Mouse (Mus musculus) hindbrain, postnatal 0 days (tissue): Measurements from ENCODE around the gene Gm49711. TPM values are rescaled to one million over a fixed set of nuclear protein-coding genes. Genes with fewer than 3 reads are reported as not detected.
A peak's percentile ranks its signal among the peaks of the same experiment; 100 is the strongest.

ENCODE experiments used
- ATAC-seq: fragments of 200-750 bp; cut with Nextera tagmentation; 2 replicates; pipeline ENCODE4 v1.8.0; 2017; ENCODE audit warnings: mild to moderate bottlenecking, moderate TSS enrichment, moderate library complexity
- DNase-seq: peaks from one replicate; pipeline ENCODE4 v3.0.0-alpha.2; 2015; ENCODE audit warnings: low spot score
- H3K27ac ChIP-seq: fragments of 300-500 bp; sonication (generic); 2 replicates; pipeline ENCODE4 v1.5.1; 2014; ENCODE audit warnings: mild to moderate bottlenecking
- H3K27me3 ChIP-seq: fragments of 300-500 bp; sonication (generic); 2 replicates; pipeline ENCODE4 v1.6.1; 2014; ENCODE audit warnings: low read length, mixed read lengths; ENCODE audit not compliant: insufficient read depth
- H3K36me3 ChIP-seq: fragments of 300-500 bp; sonication (generic); 2 replicates; pipeline ENCODE4 v1.6.1; 2014; ENCODE audit warnings: low read length, mixed read lengths; ENCODE audit not compliant: insufficient read depth
- H3K4me1 ChIP-seq: fragments of 300-500 bp; sonication (generic); 2 replicates; pipeline ENCODE4 v1.6.1; 2014; ENCODE audit warnings: antibody characterized with exemption, low read length, mixed read lengths; ENCODE audit not compliant: insufficient read depth
- H3K4me2 ChIP-seq: fragments of 300-500 bp; sonication (generic); 2 replicates; pipeline ENCODE4 v1.6.1; 2014; ENCODE audit warnings: low read depth, mild to moderate bottlenecking, low read length, moderate library complexity, mixed read lengths
- H3K4me3 ChIP-seq: fragments of 300-500 bp; sonication (generic); 2 replicates; pipeline ENCODE4 v1.5.1; 2014; ENCODE audit warnings: low read length
- H3K9ac ChIP-seq: fragments of 300-500 bp; sonication (generic); replicated peaks from 2 replicates; pipeline ENCODE4 v1.6.1; 2014; ENCODE audit warnings: mild to moderate bottlenecking, low read length, moderate library complexity, mixed read lengths
- H3K9me3 ChIP-seq: fragments of 300-500 bp; sonication (generic); 2 replicates; pipeline ENCODE4 v1.6.1; 2016; ENCODE audit warnings: low read length, mixed read lengths
- CTCF ChIP-seq: IDR thresholded peaks from 2 replicates; pipeline ENCODE4 v1.5.1; 2016; ENCODE audit warnings: antibody characterized with exemption, control low read depth, low read depth
- WGBS: fragments of 180-500 bp; shearing (Covaris S2); extraction: QIAGEN DNeasy Blood & Tissue Kit; methylation state at CpG from one replicate; pipeline ENCODE4 v1.1.7; 2014; 5-methylcytosine and 5-hydroxymethylcytosine counted together
- polyA plus RNA-seq: library from polyadenylated mRNA; unstranded; fragments of >200 nt; fragmentation: Nextera tagmentation; extraction: Ambion mirVana; gene quantifications from 2 replicates; pipeline ENCODE4 v1.2.1, GENCODE M21; 2015
- total RNA-seq: library from RNA; depleted of rRNA; stranded (reverse); fragments of >200 nt; gene quantifications from 2 replicates; pipeline ENCODE4 v1.2.3, GENCODE M21; 2014

Gene Gm49711
- total and polyA plus RNA-seq, 2 experiments from 2014 or later: 0.58 TPM; not detected in 1

GRCm38 (mm10) chr16:92039966-92040365 is 18.1 kb upstream of the Gm49711 start:
- no peak overlapping the region for H3K4me2 ChIP-seq
- no peaks in the 10 kb centered on the region for H3K9me3 ChIP-seq
- no peaks in the 10 kb centered on the region for H3K27me3 ChIP-seq
- WGBS: 99% methylated on average over 11 of the region's 11 CpGs
- H3K4me3 ChIP-seq: no peak overlapping the region
- H3K9ac ChIP-seq: no peak overlapping the region
- TF ChIP-seq CTCF: no peak
- DNase-seq: no peak
- no peaks in the 10 kb centered on the region for H3K36me3 ChIP-seq
- H3K4me1 ChIP-seq: no peaks in the 10 kb centered on the region
- ATAC-seq: no peak
- H3K27ac ChIP-seq: no peak overlapping the region

GRCm38 (mm10) chr16:92051777-92052310 is 6.3 kb upstream of the Gm49711 start:
- WGBS: 86% methylated on average over 7 of the region's 7 CpGs
- Histone ChIP-seq H3K27me3 (no peaks in the 10 kb centered on the region), H3K9ac (no peak overlapping the region), H3K4me2 (no peak overlapping the region), H3K9me3 (no peaks in the 10 kb centered on the region), H3K27ac (no peak overlapping the region), H3K36me3 (no peaks in the 10 kb centered on the region), H3K4me3 (no peak overlapping the region), H3K4me1 (no peaks in the 10 kb centered on the region)
- DNase-seq (no peak), ATAC-seq (no peak)
- TF ChIP-seq CTCF: no peak

GRCm38 (mm10) chr16:92052569-92052968 is 5.5 kb upstream of the Gm49711 start:
- ATAC-seq (no peak), DNase-seq (no peak)
- 74% methylated on average over 10 of the region's 10 CpGs for WGBS
- H3K9ac ChIP-seq: no peak overlapping the region
- H3K36me3 ChIP-seq: no peaks in the 10 kb centered on the region
- no peak overlapping the region for H3K4me3 ChIP-seq
- TF ChIP-seq CTCF: no peak
- H3K27ac ChIP-seq: no peak overlapping the region
- H3K27me3 ChIP-seq: no peaks in the 10 kb centered on the region
- H3K4me2 ChIP-seq: no peak overlapping the region
- H3K9me3 ChIP-seq: no peaks in the 10 kb centered on the region
- no peaks in the 10 kb centered on the region for H3K4me1 ChIP-seq

GRCm38 (mm10) chr16:92056711-92057110 is 1.4 kb upstream of the Gm49711 start:
- H3K9me3 ChIP-seq: no peaks in the 10 kb centered on the region
- no peak for TF ChIP-seq CTCF
- H3K36me3 ChIP-seq: no peaks in the 10 kb centered on the region
- H3K4me3 ChIP-seq: no peak overlapping the region
- DNase-seq (no peak), ATAC-seq (no peak)
- WGBS: 67% methylated on average over 2 of the region's 2 CpGs
- 0 out of 2 replicates have a peak overlapping the region, but pooled peaks have one; percentile 85 for H3K27ac ChIP-seq
- no peaks in the 10 kb centered on the region for H3K27me3 ChIP-seq
- peak overlapping the region; percentile 79; the same call in 1 of the 2 replicates for H3K4me2 ChIP-seq
- peaks cover 15% of the 10 kb centered on the region; the same call in 1 of the 2 replicates for H3K4me1 ChIP-seq
- no peak overlapping the region for H3K9ac ChIP-seq

- ATAC-seq: peak; percentile 63
- peak overlapping the region; percentile 93 for H3K4me3 ChIP-seq
- 3% methylated on average over 11 of the region's 11 CpGs for WGBS
- H3K4me2 ChIP-seq: peak overlapping the region; percentile 79
- no peak for TF ChIP-seq CTCF
- no peaks in the 10 kb centered on the region for H3K27me3 ChIP-seq
- H3K9me3 ChIP-seq: no peaks in the 10 kb centered on the region
- H3K36me3 ChIP-seq: no peaks in the 10 kb centered on the region
- H3K27ac ChIP-seq: peak overlapping the region; percentile 85
- H3K9ac ChIP-seq: peak overlapping the region; percentile 80
- DNase-seq: no peak
- peaks cover 15% of the 10 kb centered on the region; the same call in 1 of the 2 replicates for H3K4me1 ChIP-seq
Observed at GRCm38 (mm10) chr16:92057456-92057851, 662 bp upstream of the Gm49711 start.

- peak overlapping the region; percentile 93 for H3K4me3 ChIP-seq
- peak overlapping the region; percentile 80 for H3K9ac ChIP-seq
- DNase-seq (no peak), ATAC-seq (no peak)
- WGBS: 5% methylated on average over 62 of the region's 63 CpGs
- peaks cover 15% of the 10 kb centered on the region; the same call in 1 of the 2 replicates for H3K4me1 ChIP-seq
- no peaks in the 10 kb centered on the region for H3K9me3 ChIP-seq
- H3K27me3 ChIP-seq: no peaks in the 10 kb centered on the region
- H3K36me3 ChIP-seq: peaks cover 5% of the 10 kb centered on the region; the same call in 1 of the 2 replicates
- peak overlapping the region; percentile 85 for H3K27ac ChIP-seq
- no peak for TF ChIP-seq CTCF
- peak overlapping the region; percentile 79 for H3K4me2 ChIP-seq
Observed at GRCm38 (mm10) chr16:92058644-92059620, 816 bp downstream of the Gm49711 start.
